Mouse (Mus musculus) telencephalon, adult 2 months (tissue): ENCODE measurements around the gene Dpy30.

ENCODE experiments used
- DNase-seq: peaks from one replicate; pipeline ENCODE4 v3.0.0-alpha.2; 2011; ENCODE audit warnings: low read depth, low spot score

Dpy30 gene

DNA sequence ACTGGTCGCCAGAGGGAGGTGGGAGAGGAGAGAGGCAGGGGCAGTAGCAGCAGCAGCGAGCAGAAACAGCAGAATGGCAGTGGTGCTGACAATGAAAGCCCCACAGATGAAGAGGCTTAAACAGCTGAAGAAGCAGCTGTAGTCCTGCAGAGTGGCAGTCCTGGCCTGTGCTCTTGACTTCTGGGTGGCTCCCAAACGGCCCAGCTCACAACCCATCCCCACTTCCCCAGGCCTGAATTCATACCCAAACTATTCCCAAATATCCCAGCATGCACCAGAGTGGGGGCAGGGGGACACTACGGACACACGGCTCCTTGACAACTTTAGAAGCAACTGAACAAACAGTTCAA, 58.6 kb downstream of the Dpy30 start:
- no peak for DNase-seq

DNA sequence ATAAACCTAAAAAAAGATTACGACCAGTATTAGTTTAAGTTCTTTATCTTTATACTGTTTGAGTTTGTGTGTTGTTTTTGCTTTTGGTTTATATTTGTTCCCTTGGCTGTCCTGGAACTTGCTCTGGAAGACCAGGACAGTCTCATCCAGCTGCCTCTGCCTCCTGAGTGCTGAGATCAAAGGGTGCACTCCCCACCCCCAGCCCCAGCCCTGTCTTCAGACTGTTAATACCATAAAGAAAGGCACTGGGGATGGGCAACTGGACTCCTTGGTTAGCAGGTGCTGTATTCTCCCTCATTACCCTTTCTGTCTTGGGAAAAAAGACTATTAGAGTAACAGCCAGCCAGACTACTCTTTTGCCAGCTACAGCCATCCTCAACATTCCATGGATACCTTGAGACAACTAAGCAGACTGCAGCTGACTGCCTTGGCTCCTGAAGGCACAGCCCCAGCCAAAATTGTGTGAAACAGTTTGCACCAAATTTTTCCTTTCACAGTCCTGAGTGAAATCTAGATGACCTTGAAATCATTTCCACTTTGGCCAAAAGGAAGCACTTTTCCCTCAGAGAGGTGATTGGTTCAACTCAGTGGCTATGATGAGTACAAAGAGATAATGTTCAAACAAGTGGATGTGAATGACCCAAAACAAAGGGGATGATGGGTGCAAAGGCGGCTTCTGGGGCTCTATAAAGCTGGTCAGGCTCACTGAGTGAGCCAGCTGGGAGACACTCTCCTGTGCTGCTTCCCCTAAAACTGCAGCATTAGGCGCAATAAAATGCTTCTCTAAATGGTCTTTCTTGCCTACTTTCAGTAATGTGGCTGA, 59.2 kb downstream of the Dpy30 start:
- no peak for DNase-seq

DNA sequence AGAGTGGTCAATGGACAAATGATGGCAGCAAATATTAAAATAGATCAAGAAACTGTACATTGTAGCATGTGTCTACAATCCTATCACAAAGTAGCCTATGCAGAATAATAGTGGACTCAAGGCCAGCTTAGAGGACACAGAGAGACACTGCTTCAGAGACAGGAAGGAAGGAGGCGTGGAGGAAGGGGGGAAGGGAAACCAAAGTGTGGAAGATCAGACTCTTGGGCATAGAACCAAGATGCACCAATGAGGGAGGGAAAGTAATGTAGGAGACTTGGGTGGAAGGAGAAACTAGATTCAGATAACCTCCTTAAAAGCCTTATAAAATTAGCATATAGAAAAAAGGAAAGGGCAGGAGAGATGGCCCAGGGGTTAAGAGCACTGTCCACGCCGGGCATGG, 61.3 kb downstream of the Dpy30 start:
- no peak for DNase-seq
